Mouse (Mus musculus): ENCODE results near the gene Sept8.
"Not testable (repeated sequence)": the region's sequence is repeated elsewhere in the genome, so short reads cannot be mapped to it uniquely, and the experiment has no call there.

The Sept8 gene

DNA sequence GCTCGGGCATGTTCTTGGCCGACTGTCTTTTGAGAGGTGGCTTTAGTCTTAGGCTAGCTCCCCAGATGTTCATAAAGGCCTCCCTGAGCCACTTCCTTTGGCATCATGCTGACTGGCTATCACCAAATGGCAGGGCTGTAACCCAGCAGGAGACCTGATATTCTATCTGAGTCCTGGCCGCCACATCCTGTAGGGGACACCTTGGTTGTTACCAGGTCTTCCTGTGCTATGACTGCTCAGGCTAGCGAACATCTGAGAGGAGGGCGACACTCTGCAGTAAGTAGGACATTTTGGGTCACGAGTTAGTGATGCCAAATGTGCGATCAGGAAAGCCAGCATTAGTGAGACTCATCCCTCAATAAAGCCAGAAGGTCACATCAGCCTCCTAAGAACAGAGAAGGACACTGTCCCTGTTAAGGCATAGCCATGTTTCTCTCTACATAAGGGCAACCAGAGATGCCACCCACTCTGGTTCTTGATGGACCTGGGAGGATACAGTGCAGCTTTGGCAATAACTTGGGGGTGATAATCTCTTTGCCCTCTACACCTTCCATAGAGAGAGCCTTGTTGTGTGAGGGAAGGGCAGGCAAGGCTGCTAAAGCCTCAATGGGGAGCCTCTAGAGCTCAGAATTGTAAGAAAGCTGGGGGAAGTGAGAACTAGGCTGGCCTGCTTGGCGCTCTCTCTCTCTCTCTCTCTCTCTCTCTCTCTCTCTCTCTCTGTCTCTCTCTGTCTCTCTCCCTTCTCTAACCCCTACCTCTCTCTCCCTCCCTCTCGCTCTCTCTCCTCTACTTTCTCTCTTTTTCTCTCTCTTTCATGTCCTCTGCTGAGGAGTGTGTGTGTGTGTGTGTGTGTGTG, 9.6 kb downstream of the Sept8 start:
- DNase-seq = no peak

DNA sequence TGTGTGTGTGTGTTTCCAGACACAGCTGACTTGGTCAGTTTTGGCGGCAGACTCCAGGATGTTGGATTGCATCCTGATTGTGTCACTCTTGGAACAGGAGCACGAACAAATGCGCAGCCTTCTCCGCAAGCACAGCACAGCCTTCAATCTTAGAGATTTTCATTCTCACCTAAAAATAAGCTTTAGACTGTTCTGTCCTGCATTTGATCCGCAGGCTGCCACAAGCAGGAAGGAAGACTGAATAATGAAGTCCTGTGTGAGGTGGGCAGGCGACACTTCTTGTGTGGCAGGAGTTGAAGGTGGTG, 10.1 kb downstream of the Sept8 start:
- DNase-seq = peak; percentile 89

DNA sequence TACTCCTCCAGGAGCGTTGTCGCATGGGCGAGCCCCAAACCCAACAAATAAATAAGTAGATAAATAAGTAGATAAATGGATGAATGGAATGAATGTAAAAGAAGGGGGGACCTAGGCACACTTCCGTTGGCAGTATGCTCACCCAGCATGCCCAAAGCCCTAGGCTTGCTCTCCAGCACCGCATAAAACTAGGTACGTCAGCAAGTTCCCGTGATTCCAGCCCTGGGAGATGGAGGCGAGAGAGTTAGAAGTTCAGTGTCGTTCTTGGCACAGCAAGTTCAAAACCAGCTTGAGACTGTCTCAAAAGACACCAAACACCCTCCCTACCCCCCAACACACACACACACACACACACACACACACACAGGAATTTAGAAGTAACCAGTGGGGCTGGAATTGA, 10.9 kb downstream of the Sept8 start:
- DNase-seq = no peak

DNA sequence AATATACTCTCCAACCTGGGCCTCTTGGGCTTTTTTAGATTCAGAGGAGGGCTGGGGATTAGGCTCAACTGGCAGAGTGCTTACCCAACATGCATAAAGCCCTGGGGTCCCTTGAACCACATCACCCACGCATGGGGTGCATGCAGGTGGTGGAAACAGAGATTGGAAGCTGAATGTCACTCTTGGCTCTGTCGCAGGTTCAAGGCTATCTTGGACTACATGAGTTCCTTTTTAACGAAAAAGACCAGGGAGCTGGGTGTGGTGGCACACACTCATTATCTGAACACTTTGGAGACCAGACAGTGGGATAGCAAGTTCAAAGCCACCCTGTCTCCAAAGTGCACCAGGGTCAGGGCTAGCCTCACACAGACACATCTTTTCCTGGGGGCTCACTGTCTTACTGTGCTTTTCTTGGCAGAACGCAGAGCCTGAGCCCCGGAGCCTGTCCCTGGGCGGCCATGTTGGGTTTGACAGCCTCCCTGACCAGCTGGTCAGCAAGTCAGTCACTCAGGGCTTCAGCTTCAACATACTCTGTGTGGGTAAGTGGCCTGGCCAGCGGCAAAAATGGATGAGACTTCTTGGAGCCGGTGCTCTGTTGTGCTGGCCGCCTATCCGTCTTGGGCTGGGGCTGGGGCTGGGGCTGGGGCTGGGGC, 12.6 kb downstream of the Sept8 start:
- no peak for DNase-seq

DNA sequence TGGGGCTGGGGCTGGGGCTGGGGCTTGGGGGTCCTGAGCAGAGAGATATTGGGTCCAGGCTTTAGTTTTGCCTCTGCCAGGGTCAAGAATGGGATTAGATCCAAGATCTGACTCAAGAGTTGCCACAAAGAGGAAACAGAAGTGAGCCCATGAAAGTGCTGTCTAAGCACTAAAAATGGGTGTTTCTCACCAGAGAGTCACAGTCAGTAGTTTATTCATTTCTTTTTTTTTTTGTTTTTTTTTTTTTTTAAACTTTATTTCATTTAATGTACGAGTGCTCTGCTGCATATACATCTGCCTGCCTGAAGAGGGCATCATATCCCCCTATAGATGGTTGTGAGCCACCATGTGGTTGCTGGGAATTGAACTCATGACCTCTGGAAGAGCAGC, 13.2 kb downstream of the Sept8 start:
- no peak for DNase-seq

DNA sequence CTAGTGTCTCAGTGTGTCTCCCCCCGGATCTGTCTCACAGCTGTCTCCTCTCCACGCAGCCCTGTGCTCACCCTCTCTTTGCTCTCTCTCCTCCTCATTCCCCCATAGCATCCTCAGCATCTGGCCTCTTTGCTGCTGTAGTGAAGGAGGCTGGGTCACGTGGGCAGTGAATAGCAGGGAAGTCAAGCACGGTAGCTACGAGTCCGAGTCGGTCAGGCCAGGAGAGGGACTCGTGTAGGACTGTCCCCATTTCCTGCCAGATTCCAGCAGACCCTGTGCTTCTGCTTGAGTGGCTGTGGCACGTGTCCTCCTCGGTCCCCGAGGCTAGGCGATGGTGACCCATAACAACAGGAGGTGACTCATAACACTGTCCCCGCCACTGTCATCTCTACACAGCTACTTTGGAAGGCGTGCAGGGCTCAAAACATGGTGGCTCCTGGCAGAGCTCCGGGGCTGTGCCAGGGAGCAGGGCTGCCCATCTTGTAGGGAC, 20.0 kb downstream of the Sept8 start:
- DNase-seq = peak; percentile 78

DNA sequence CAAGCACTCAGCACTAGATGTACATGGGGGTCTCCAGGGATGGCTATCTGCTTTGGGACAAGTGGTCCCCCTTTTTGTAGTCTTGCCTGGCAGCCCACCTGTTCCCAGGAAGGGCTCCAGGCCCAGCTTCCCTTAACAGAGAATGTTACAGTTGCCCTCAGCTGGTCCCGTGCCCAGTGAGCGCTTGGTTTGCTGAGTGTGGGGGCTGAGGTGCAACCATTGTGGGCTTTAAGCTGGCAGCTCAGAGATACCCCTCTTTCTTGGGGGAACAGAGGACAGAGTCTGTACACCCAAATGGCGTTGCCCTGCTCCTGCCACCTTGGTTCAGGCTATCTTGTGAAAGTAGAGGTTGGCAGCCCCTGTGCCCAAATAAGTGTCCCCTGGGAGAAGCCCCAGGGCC, 21.3 kb downstream of the Sept8 start:
- no peak for DNase-seq

DNA sequence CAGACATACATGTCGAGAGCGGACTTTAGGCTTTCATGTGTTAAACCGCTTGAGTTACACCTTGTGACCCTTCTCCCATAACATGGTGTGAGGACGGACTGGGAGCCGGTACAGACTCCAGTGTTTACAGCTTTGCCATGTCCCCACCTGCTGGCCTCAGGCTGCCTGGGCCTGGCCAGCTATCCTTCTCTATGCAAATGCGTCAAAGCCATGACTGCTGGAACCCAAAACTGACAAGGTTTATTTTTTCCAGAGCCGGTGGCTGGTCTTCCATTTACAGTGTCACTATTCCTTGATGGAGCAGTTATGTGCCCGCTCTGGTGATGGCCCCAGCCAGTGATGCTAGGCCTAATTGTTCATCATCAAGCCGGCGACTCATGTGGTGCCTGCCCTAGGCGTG, 22.2 kb downstream of the Sept8 start:
- peak; percentile 59 for DNase-seq

DNA sequence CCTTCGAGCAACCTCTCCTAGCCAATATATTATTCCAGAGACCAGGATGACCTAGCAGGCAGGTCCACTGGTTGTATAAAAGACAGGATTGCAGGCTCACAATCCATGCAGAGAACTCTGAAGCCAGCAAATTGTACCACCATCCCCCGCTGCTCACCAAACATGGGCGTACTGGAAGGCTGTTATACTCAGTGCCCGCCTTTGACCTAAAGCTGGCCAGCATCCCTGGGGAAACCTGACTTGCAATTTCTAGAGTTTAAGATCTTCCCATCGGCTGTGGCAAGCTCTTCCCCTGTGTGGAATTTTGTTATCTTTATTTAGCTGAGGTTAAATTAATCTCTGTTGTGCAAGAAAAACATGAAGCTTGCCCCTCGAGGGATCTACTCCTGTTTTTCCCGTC, 24.0 kb downstream of the Sept8 start:
- DNase-seq = no peak

DNA sequence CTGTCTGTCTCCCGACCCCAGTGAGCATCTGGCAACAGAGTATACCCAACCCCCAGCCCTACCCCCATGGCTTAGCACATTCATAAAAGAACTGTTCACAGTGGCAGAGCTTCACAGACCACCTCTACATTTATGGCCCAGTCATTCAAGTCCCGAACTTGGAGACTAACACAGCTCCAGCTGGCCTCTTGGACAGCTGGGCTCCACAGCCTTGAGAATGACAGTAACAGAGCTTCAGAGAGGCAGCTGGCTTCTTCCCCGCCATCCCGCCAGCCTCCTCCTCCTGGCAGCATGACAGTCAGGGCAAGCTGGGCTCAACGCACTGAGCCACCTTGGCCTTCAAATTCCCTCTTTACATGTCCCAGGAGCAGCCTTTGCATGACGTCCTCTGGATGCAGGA, 27.2 kb downstream of the Sept8 start:
- peak; percentile 60 for DNase-seq

DNA sequence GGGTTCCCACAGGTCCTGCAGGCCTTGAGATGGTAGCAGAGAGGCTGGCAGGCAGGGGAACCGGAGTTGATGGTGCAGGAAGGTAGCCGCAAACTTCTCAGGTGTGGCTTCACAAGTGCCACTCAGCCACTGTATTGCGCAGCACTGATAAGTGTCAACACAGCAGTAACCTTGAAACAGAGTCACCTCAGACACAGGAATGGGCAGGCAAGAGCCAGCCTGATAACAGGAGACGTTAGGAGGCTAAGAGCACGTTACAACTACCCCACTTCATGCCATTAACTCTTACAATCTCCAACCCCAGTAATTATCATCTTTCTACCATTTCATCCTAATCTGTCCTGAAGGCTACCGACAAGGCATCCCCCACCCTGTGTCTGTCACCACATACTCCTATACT, 28.5 kb downstream of the Sept8 start:
- DNase-seq = no peak

DNA sequence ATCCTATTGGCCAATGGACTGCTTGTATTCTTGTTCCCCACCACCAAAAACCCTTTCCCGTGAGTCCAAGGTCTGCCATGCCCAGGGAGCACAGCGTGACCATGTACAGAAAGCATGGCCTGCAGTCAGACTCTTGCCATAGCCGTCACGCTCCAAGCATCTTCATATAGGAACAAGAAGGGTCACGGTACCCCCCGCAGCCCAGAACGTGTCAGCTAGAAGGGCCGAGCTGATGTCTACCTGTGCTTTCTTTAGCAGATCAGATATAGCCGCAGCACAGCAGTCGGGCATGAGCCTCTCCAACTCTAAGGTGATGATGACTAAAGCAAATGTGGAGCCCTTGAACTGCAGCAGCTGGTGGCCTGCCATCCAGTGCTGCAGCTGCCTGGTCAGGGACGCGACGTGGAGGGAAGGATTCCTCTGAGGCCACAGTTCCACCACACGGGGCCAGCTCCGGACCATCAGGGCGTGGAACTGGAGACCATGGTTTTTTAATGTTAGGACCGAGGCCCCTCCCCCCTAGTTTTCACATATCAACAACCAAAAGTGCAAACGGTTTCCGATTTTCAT, 29.1 kb downstream of the Sept8 start:
- DNase-seq = no peak

DNA sequence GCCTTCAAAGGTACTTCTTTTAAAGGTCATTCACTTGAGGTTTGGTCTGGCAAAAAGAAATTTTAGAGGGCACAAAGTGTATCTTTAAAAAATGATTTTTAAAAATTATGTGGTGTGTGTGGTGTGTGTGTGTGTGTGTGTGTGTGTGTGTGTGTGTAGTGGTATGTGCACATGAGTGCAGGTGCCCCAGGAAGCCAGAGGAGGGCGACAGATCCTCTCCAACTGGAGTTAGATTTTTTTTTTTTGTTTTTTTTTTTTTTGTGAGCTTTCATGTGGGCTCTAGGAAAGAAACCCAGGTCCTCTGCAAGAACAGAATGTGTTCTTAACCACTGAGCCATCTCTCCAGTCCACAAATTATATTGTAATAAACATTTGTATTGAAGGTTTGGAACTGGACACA, 31.7 kb downstream of the Sept8 start:
- DNase-seq = no peak

DNA sequence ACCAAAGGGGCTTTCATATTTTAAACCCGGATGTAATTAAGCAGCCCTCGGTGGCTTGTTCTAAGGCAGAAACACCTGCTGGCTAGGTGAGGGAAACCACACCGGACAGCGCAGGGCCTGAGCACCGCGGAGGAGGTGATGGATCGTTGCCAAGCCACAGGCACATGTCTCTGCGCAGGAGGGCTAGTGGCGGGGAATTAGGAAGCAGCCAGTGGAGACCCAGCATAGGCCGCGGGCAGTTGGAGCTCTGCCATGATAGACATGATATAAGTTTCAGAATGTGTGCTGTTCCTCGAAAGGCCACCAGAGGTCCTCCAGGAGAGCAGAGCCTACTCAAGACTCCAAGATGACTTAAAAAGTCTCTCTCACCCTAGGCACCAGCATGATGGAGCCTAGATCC, 32.7 kb downstream of the Sept8 start:
- DNase-seq = peak; percentile 73

DNA sequence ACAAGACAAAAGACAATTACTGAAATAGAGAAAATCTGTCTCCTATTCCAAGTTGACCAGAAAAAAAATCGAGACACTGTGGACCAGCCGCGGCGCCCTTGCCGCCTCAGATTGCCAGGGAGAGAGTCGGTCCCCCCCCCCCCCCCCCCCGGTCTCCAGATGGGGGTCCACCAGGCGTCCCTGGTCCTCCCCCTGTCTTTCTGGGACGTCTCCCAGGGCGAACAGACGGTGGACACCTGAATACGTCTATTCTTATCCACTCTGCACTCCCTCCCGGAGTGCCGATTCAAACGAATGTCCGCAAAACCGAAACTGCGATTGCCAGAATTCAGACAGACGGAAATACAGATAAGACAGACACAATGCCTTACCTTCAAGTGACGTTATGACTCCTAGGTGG, 37.5 kb downstream of the Sept8 start:
- DNase-seq = peak; percentile 58

DNA sequence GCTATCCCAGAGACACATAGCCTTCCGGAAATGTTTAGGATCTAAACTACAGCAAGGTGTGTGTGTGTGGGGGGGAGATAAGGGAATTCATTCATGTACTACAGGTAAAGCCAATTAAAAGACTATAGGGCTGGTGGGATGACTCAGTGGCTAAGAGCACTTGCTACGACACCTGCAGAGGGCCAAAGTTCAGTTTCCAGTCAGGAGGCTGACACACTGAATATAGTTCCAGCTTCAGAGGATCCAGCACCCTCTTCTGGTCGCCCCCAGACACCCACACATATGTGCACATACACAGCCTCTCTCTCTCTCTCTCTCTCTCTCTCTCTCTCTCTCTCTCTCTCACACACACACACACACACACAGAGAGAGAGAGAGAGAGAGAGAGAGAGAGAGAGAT, 38.9 kb downstream of the Sept8 start:
- not testable (repeated sequence) for DNase-seq

DNA sequence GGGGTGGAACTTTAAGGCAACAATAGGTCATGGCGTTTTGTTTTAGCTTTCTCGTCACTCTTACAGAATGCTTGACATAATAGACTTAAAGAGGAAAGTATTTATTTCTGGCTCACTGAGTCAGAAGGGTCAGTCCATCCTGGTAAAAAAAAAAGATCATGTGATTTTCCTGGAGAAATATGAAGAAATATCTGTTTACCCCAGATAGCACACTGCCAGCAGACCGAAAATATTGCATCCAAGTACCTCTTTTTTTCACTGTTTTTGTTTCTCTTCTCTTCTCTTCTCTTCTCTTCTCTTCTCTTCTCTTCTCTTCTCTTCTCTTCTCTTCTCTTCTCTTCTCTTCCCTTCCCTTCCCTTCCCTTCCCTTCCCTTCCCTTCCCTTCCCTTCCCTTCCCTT, 40.9 kb downstream of the Sept8 start:
- DNase-seq = not testable (repeated sequence)

DNA sequence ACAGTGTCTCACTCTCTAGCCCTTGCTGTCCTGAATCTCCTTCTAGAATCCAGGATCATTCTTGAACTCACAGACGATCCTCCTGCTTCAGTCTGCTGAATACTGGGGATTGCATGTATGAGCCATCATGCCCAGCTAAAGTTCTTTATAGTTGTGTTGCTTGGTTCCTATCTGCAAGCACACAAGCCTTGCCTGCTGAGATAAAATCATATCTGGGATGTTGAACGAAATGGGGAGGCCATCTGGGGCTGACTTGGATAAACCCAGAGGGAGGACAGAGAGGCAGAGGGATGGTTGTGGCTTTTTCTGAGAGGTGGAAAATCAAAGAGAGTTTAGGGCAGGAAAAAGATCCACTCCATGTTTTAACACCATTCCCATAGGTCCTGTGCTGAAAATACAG, 42.9 kb downstream of the Sept8 start:
- DNase-seq = no peak

DNA sequence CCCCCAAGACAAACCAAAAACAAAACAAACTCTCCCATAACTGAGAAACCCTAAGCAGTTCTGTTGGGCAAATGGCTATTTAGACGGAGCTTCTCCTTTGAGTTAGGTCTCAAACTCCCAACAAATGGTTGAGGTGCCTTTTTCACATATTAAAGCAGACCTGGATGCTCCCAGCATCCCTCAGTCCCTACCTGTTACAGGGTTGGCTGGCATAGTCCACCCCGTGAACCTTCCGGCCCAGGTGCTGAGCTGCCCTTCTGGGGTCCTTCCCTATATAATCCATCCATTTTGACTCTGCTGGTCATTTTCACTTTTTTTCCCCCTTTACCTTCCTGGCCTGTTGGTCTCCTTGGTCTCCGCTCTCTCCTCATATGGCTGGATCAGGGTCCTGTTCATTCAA, 47.6 kb downstream of the Sept8 start:
- no peak for DNase-seq

DNA sequence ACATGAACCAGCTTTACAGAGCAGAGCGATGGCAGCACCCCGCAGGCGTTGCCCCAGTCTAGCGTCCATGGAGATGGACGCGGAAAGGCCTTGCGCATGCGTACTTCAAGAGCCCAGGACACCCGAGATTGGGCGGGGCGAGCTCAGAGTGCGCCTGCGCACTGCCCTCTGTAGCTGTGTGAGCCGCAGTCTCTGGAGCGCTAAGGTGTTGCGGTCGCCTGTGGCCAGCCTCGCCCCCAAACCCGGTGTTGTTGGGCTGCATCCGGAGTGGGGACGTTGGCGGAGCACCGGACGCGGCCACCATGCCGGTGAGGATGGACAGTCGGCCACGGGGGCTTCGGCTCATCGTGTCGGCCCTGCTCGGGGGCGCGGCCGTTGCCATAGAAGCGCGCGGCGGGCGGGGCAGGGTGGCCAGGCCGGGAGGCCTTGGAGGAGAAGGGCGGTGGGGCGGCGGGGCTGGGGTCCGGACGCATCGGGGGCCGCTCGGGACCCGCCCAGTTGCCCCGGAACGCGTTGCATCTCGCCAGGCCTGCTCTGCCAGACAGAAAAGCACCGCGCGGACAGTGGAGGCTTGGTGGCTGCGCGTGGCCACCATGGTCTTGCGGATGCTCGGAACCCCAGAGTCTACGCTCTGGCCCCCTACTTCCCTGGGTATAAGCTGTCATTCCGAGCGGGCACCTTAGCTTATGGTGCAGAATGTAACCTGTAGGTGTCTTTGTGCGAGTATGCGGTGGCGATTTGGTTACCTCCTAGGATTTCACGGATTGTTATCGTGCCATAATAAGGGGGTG, 48.4 kb downstream of the Sept8 start, which contains the start of gene Kif3a:
TSS of gene Kif3a (plus strand) at position 156 of the 791 bp plus-strand sequence.
- DNase-seq = peak; percentile 98

DNA sequence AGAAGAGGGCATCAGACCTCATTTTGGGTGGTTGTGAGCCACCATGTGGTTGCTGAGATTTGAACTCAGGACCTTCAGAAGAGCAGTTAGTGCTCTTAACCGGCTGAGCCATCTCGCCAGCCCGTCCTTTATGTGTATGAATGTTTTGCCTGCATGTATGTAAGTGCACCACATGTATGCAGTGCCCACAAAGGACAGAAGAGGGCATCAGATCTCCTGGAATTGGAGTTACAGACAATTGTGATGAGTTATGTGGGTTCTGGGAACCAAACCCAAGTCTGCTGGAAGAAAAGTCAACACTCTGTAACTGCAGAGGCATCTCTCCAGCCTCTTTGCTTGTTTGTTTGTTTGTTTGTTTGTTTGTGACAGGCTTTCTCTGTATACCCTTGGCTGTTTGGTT, 61.5 kb downstream of the Sept8 start:
- DNase-seq = no peak

DNA sequence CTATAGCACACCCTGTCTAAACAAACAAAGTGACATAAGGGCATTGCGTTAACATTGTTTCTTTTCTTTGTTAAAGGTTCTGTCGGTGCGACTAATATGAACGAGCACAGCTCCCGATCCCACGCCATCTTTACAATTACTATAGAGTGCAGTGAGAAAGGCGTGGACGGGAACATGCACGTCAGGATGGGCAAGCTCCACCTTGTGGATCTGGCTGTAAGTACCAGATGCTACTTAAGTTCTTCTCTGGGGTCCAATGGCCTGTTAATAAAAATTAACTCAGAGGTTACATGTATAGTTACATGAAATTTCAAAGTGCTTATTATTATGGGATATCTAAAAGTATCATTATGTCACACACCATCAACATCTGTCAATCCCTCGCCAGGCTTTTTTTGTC, 64.1 kb downstream of the Sept8 start:
- DNase-seq = no peak

DNA sequence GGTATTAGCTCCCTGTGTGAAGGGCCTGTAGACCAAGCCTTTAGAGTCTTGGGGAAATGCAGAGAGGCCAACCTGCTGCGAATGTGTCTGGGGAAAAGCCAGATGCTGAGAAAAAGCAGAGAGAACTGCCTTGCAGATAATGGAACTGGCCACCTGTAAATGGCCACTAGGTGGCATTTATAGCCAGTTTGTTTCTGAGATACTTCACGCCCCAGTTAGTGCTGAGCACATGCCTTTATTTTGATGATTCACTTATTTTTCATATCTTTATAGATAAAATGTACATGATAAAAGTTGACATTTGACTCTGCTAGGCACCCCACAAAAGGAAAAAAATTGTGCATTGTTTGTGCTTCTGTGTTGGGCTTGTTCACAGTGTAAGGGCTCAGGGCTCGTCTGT, 65.8 kb downstream of the Sept8 start:
- no peak for DNase-seq
